Mouse (Mus musculus) MEL (cell line): ENCODE data around the gene Fyn. TPM values are rescaled to one million over a fixed set of nuclear protein-coding genes. Genes with fewer than 3 reads are reported as not detected.
A peak's percentile ranks its signal among the peaks of the same experiment; 100 is the strongest.

Source experiments
- DNase-seq: peaks from one replicate; pipeline ENCODE4 v3.0.0; 2011; ENCODE audit warnings: low read depth, low spot score
- H3K27ac ChIP-seq: 2 replicates; pipeline ENCODE4 v1.5.1; 2012; ENCODE audit warnings: low read depth, mild to moderate bottlenecking, control low read depth, low read length, moderate library complexity; ENCODE audit not compliant: control insufficient read depth
- H3K27me3 ChIP-seq, 2 experiments: fragments of 150-350 bp in 1 of 2; sonication (generic) in 1 of 2; 2 replicates each; pipeline ENCODE4 v1.6.1; 2012; ENCODE audit warnings: low read length in 2 of 2, mild to moderate bottlenecking in 2 of 2, improper control_type of control experiment in 1 of 2, moderate library complexity in 1 of 2; ENCODE audit not compliant: insufficient read depth in 2 of 2, control insufficient read depth in 1 of 2
- H3K36me3 ChIP-seq, 2 experiments: 2 replicates each; pipeline ENCODE4 v1.6.1; 2012 to 2014; ENCODE audit warnings: low read length in 2 of 2, improper control_type of control experiment in 1 of 2, inconsistent platforms in 1 of 2, mild to moderate bottlenecking in 1 of 2; ENCODE audit not compliant: insufficient read depth in 2 of 2, control insufficient read depth in 1 of 2
- H3K4me1 ChIP-seq, 2 experiments: fragments of 150-350 bp in 1 of 2; sonication (generic) in 1 of 2; 2 replicates each; pipeline ENCODE4 v1.6.1; 2012; ENCODE audit warnings: low read length in 2 of 2, improper control_type of control experiment in 1 of 2, mild to moderate bottlenecking in 1 of 2; ENCODE audit not compliant: insufficient read depth in 2 of 2, control insufficient read depth in 1 of 2
- H3K4me3 ChIP-seq, 2 experiments: fragments of 150-350 bp in 1 of 2; sonication (generic) in 1 of 2; 2 replicates each; pipeline ENCODE4 v1.5.1; 2012; ENCODE audit warnings: low read depth in 2 of 2, low read length in 2 of 2, mild to moderate bottlenecking in 2 of 2, moderate library complexity in 2 of 2, control low read depth in 1 of 2, improper control_type of control experiment in 1 of 2; ENCODE audit not compliant: control insufficient read depth in 1 of 2, insufficient read depth in 1 of 2
- H3K79me2 ChIP-seq: 2 replicates; pipeline ENCODE4 v1.6.1; 2012; ENCODE audit warnings: mild to moderate bottlenecking, low read length, moderate library complexity; ENCODE audit not compliant: control insufficient read depth, poor library complexity, insufficient read depth
- H3K9ac ChIP-seq: 2 replicates; pipeline ENCODE4 v1.6.1; 2012; ENCODE audit warnings: low read depth, mild to moderate bottlenecking, control low read depth, low read length, moderate library complexity; ENCODE audit not compliant: control insufficient read depth, poor library complexity, severe bottlenecking
- H3K9me3 ChIP-seq: fragments of 150-350 bp; sonication (generic); replicated peaks from 2 replicates; pipeline ENCODE4 v1.6.1; 2012; ENCODE audit warnings: mild to moderate bottlenecking, low read length, improper control_type of control experiment, moderate library complexity; ENCODE audit not compliant: insufficient read depth
- BHLHE40 ChIP-seq: IDR thresholded peaks from 2 replicates; pipeline ENCODE4 v1.6.1; 2012; ENCODE audit warnings: low read depth, mild to moderate bottlenecking, inconsistent platforms, low read length, improper control_type of control experiment, borderline replicate concordance
- CHD2 ChIP-seq: IDR thresholded peaks from 2 replicates; pipeline ENCODE4 v1.6.1; 2011; ENCODE audit warnings: low read length, improper control_type of control experiment
- E2F4 ChIP-seq: IDR thresholded peaks from 2 replicates; pipeline ENCODE4 v1.6.1; 2011; ENCODE audit warnings: low read depth, low read length, improper control_type of control experiment, borderline replicate concordance
- ELF1 ChIP-seq: IDR thresholded peaks from 2 replicates; pipeline ENCODE4 v1.6.1; 2014; ENCODE audit warnings: low read depth, mild to moderate bottlenecking, inconsistent platforms, low read length, improper control_type of control experiment, moderate library complexity
- ETS1 ChIP-seq: IDR thresholded peaks from 2 replicates; pipeline ENCODE4 v1.6.1; 2012; ENCODE audit warnings: low read depth, mild to moderate bottlenecking, inconsistent platforms, low read length, improper control_type of control experiment, moderate library complexity
- HCFC1 ChIP-seq: IDR thresholded peaks from 2 replicates; pipeline ENCODE4 v1.6.1; 2012; ENCODE audit warnings: low read depth, mild to moderate bottlenecking, inconsistent platforms, low read length, improper control_type of control experiment, moderate library complexity
- JUND ChIP-seq: IDR thresholded peaks from 2 replicates; pipeline ENCODE4 v1.6.1; 2011; ENCODE audit warnings: low read depth, mild to moderate bottlenecking, improper control_type of control experiment, low read length
- MAFK ChIP-seq: IDR thresholded peaks from 2 replicates; pipeline ENCODE4 v1.6.1; 2011; ENCODE audit warnings: low read depth, mild to moderate bottlenecking, low read length, improper control_type of control experiment, borderline replicate concordance
- MXI1 ChIP-seq: IDR thresholded peaks from 2 replicates; pipeline ENCODE4 v1.6.1; 2011; ENCODE audit warnings: mild to moderate bottlenecking, low read depth, low read length, improper control_type of control experiment
- MYB ChIP-seq: IDR thresholded peaks from 2 replicates; pipeline ENCODE4 v1.6.1; 2011; ENCODE audit warnings: mild to moderate bottlenecking, low read depth, low read length, improper control_type of control experiment
- POLR2A ChIP-seq, 2 experiments: IDR thresholded peaks; 2 replicates each; pipeline ENCODE4 v1.6.1; 2011 to 2012; ENCODE audit warnings: low read length in 2 of 2, mild to moderate bottlenecking in 2 of 2, control low read depth in 1 of 2, improper control_type of control experiment in 1 of 2, low read depth in 1 of 2, moderate library complexity in 1 of 2; ENCODE audit not compliant: control insufficient read depth in 1 of 2, insufficient read depth in 1 of 2, poor library complexity in 1 of 2
- RAD21 ChIP-seq: IDR thresholded peaks from 2 replicates; pipeline ENCODE4 v1.6.1; 2011; ENCODE audit warnings: mild to moderate bottlenecking, low read depth, low read length, improper control_type of control experiment
- SMC3 ChIP-seq: IDR thresholded peaks from 2 replicates; pipeline ENCODE4 v1.6.1; 2011; ENCODE audit warnings: low read depth, low read length, improper control_type of control experiment
- ZC3H11A ChIP-seq: IDR thresholded peaks from 2 replicates; pipeline ENCODE4 v1.6.1; 2012; ENCODE audit warnings: low read depth, mild to moderate bottlenecking, inconsistent platforms, low read length, improper control_type of control experiment
- ZMIZ1 ChIP-seq: IDR thresholded peaks from 2 replicates; pipeline ENCODE4 v1.6.1; 2012; ENCODE audit warnings: low read depth, mild to moderate bottlenecking, inconsistent platforms, low read length, improper control_type of control experiment, moderate library complexity
- ZNF384 ChIP-seq: IDR thresholded peaks from 2 replicates; pipeline ENCODE4 v1.6.1; 2012; ENCODE audit warnings: low read depth, mild to moderate bottlenecking, inconsistent platforms, low read length, improper control_type of control experiment
- polyA plus RNA-seq, 2 experiments: library from polyadenylated mRNA; stranded (reverse) in 1 of 2; unstranded in 1 of 2; fragments of >175 nt in 1 of 2; fragments of >200 nt in 1 of 2; gene quantifications; 2 replicates each; pipeline versions ENCODE4 v1.2.1 to v1.2.4; 2012; ENCODE audit warnings: low replicate concordance in 2 of 2, low read depth in 1 of 2; ENCODE audit not compliant: insufficient read length in 2 of 2, insufficient read depth in 1 of 2, missing spikeins in 1 of 2
- total RNA-seq: library from RNA; depleted of rRNA; stranded (reverse); fragments of 300-350 nt; gene quantifications from 2 replicates; pipeline ENCODE4 v1.2.3, GENCODE M21; 2012

Gene Fyn
- total and polyA plus RNA-seq, 3 experiments: 0.03 TPM; not detected in 2

DNA sequence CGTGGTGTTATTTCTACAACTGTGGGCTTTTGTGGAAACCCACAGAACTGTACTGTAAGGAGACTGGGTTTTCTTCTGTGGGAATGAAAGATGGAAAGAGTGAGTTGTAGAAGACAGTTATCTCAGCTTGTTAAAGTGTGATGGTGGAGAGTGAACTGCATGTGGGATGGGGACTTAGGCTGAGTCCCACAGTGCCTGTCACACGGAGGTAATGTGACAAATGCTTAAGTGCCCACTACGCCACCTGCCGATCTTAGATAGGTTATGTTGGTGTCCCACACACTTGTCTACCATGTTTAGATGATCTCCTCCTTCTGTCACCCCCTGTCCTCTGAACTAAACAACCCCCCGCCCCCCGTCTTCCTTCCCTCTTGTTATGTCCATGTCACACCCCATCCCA is 88.1 kb downstream of the Fyn start:
- Histone ChIP-seq H3K79me2 (no peaks in the 10 kb centered on the region), H3K27me3 (no peaks in the 10 kb centered on the region), H3K4me1 (no peaks in the 10 kb centered on the region), H3K9ac (no peak overlapping the region), H3K9me3 (no peaks in the 10 kb centered on the region), H3K36me3 (no peaks in the 10 kb centered on the region), H3K27ac (no peak overlapping the region), H3K4me3 (no peak overlapping the region)
- no peak for DNase-seq
- no peak for TF ChIP-seq CHD2
- TF ChIP-seq SMC3: no peak
- no peak for TF ChIP-seq ELF1

DNA sequence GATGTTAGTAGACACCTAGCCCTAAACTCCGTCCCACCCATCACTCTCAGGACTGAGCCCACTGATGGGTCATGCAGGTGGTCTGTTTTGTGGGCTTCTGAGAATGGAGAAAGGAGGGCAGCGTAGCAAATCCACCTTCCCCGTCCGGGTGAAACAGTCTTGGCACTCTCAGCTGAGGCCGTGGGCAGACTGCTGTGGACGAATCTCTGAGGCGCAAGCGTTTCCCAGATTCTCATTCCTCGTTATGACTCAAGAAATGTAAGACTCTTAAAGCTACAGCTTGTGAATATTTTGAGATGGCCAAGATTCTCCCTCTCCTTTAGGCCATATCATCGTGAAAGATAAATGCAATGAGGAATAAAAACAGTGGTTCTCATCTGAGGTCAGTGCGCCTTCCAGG is 88.6 kb downstream of the Fyn start:
- TF ChIP-seq HCFC1 (no peak), MXI1 (no peak), JUND (no peak), BHLHE40 (no peak), MYB (no peak), POLR2A (IDR thresholded peaks at IDR 0.05; ENCODE audit: control insufficient read depth in 1 of 2, insufficient read depth in 1 of 2, low read depth in 1 of 2, low read length in 2 of 2, poor library complexity in 1 of 2) (no peak), ZNF384 (no peak), ETS1 (no peak)
- no peaks in the 10 kb centered on the region for H3K9me3 ChIP-seq
- H3K27me3 ChIP-seq: no peaks in the 10 kb centered on the region
- H3K4me1 ChIP-seq: no peaks in the 10 kb centered on the region
- no peaks in the 10 kb centered on the region for H3K79me2 ChIP-seq
- no peaks in the 10 kb centered on the region for H3K36me3 ChIP-seq
- no peak overlapping the region for H3K27ac ChIP-seq
- no peak overlapping the region for H3K9ac ChIP-seq
- no peak overlapping the region for H3K4me3 ChIP-seq
- no peak for DNase-seq

DNA sequence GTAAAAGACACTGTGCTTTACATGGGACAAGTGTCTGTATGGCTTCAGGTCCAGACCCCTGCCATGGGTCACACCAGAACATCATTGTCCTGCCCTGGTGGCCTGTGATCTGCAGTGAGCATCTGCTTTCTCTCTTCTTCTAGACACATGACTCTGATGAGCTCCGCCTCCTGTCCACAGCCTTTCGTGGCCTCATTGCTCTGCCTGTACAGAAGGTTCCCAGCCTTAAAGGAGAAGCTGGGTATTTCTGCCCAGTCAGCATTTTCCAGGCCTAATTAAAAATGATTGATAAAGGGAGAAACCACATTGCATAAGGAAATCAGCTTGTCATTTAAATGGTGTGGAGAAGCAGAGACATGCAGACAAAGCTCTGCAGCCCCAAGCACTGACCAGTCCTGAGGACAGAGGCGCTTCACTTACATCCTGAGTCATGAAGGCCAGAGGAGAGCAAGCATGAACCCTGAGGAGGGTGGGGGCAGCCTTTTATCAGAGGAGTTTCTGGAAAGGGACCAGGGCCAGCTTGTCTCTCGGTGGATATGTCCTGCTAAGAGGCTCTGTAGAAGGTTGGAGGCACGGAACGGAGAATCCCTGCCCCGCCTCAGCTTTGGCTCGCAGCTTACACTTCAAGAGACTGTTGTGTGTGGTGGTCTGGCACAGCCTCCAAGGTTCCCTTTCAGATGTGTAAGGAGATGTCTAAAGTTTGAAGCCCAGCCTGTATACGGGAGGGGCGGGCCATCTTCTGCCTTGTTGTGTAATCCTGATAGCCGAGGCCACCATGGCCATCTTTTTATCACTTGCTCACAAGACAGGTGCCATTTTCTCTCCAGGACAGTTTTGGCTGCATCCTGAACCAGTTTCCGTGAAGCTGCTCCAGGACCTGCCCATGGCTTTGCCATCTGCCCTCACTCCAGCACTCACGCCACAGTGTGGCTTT is 90.4 kb downstream of the Fyn start:
- H3K9me3 ChIP-seq: no peaks in the 10 kb centered on the region
- H3K27ac ChIP-seq: no peak overlapping the region
- no peak overlapping the region for H3K4me3 ChIP-seq
- no peaks in the 10 kb centered on the region for H3K36me3 ChIP-seq
- H3K4me1 ChIP-seq: no peaks in the 10 kb centered on the region
- no peak for TF ChIP-seq E2F4
- peak; percentile 81 for TF ChIP-seq MAFK
- no peak for TF ChIP-seq ZMIZ1
- TF ChIP-seq RAD21: no peak
- no peak for TF ChIP-seq ZC3H11A
- H3K79me2 ChIP-seq: no peaks in the 10 kb centered on the region
- no peaks in the 10 kb centered on the region for H3K27me3 ChIP-seq
- DNase-seq: no peak
- H3K9ac ChIP-seq: no peak overlapping the region
